Mouse (Mus musculus): ENCODE results near the gene Pnma1. TPM values are rescaled to one million over a fixed set of nuclear protein-coding genes. Genes with fewer than 3 reads are reported as not detected.

Gene Pnma1
- polyA plus RNA-seq, 1 experiment from 2014 or later = 2.5 TPM

- no peak overlapping the region for H3K4me2 ChIP-seq (ENCODE audit: low read depth)
- H3K9me3 ChIP-seq (ENCODE audit: control insufficient read depth, low read length) = no peaks in the 10 kb centered on the region
- H3K4me1 ChIP-seq (ENCODE audit: control insufficient read depth, insufficient read depth, low read length) = peaks cover 17% of the 10 kb centered on the region
- no peak overlapping the region for H3K9ac ChIP-seq (ENCODE audit: low read length)
- no peak for DNase-seq (ENCODE audit: low spot score)
- H3K27ac ChIP-seq (ENCODE audit: low read depth, low read length) = no peak overlapping the region
- H3K4me3 ChIP-seq (ENCODE audit: low read depth, low read length) = no peak overlapping the region
- WGBS = 65% methylated on average over 32 of the region's 32 CpGs
- ATAC-seq (ENCODE audit: insufficient read depth, low FRiP score, low TSS enrichment) = no peak
- H3K36me3 ChIP-seq (ENCODE audit: control insufficient read depth, insufficient read depth, low read length) = peaks cover 2% of the 10 kb centered on the region; the same call in 1 of the 2 replicates
- no peaks in the 10 kb centered on the region for H3K27me3 ChIP-seq (ENCODE audit: control insufficient read depth, insufficient read depth, low read length)
Observed at GRCm38 (mm10) chr12:84152352-84153190, 4.3 kb upstream of the Pnma1 start.

GRCm38 (mm10) chr12:84151911-84152310 is 3.6 kb upstream of the Pnma1 start:
- Histone ChIP-seq H3K27me3 (ENCODE audit: control insufficient read depth, insufficient read depth, low read length) (no peaks in the 10 kb centered on the region), H3K9me3 (ENCODE audit: control insufficient read depth, low read length) (no peaks in the 10 kb centered on the region), H3K36me3 (ENCODE audit: control insufficient read depth, insufficient read depth, low read length) (peaks cover 2% of the 10 kb centered on the region; the same call in 1 of the 2 replicates), H3K27ac (ENCODE audit: low read depth, low read length) (no peak overlapping the region), H3K4me1 (ENCODE audit: control insufficient read depth, insufficient read depth, low read length) (peaks cover 17% of the 10 kb centered on the region), H3K9ac (ENCODE audit: low read length) (no peak overlapping the region), H3K4me2 (ENCODE audit: low read depth) (no peak overlapping the region), H3K4me3 (ENCODE audit: low read depth, low read length) (no peak overlapping the region)
- DNase-seq (ENCODE audit: low spot score) = no peak
- ATAC-seq (ENCODE audit: insufficient read depth, low FRiP score, low TSS enrichment) = no peak
- 89% methylated on average over 10 of the region's 10 CpGs for WGBS

GRCm38 (mm10) chr12:84150976-84151375 is 2.7 kb upstream of the Pnma1 start:
- no peaks in the 10 kb centered on the region for H3K27me3 ChIP-seq (ENCODE audit: control insufficient read depth, insufficient read depth, low read length)
- no peak overlapping the region for H3K27ac ChIP-seq (ENCODE audit: low read depth, low read length)
- ATAC-seq (ENCODE audit: insufficient read depth, low FRiP score, low TSS enrichment) (no peak), DNase-seq (ENCODE audit: low spot score) (no peak)
- H3K9me3 ChIP-seq (ENCODE audit: control insufficient read depth, low read length) = no peaks in the 10 kb centered on the region
- WGBS = 87% methylated on average over 6 of the region's 6 CpGs
- no peak overlapping the region for H3K4me2 ChIP-seq (ENCODE audit: low read depth)
- H3K4me3 ChIP-seq (ENCODE audit: low read depth, low read length) = no peak overlapping the region
- H3K9ac ChIP-seq (ENCODE audit: low read length) = no peak overlapping the region
- H3K36me3 ChIP-seq (ENCODE audit: control insufficient read depth, insufficient read depth, low read length) = peaks cover 2% of the 10 kb centered on the region; the same call in 1 of the 2 replicates
- H3K4me1 ChIP-seq (ENCODE audit: control insufficient read depth, insufficient read depth, low read length) = peaks cover 17% of the 10 kb centered on the region

GRCm38 (mm10) chr12:84149971-84150370 is 1.7 kb upstream of the Pnma1 start:
- 60% methylated on average over 15 of the region's 15 CpGs for WGBS
- Histone ChIP-seq H3K27ac (ENCODE audit: low read depth, low read length) (no peak overlapping the region), H3K9me3 (ENCODE audit: control insufficient read depth, low read length) (no peaks in the 10 kb centered on the region), H3K36me3 (ENCODE audit: control insufficient read depth, insufficient read depth, low read length) (peaks cover 2% of the 10 kb centered on the region; the same call in 1 of the 2 replicates), H3K4me1 (ENCODE audit: control insufficient read depth, insufficient read depth, low read length) (peaks cover 17% of the 10 kb centered on the region), H3K4me3 (ENCODE audit: low read depth, low read length) (no peak overlapping the region), H3K9ac (ENCODE audit: low read length) (no peak overlapping the region), H3K27me3 (ENCODE audit: control insufficient read depth, insufficient read depth, low read length) (no peaks in the 10 kb centered on the region), H3K4me2 (ENCODE audit: low read depth) (no peak overlapping the region)
- DNase-seq (ENCODE audit: low spot score) (no peak), ATAC-seq (ENCODE audit: insufficient read depth, low FRiP score, low TSS enrichment) (0 out of 2 replicates have a peak, but pooled peaks have one; percentile 25)

GRCm38 (mm10) chr12:84148622-84149012 is 328 bp upstream of the Pnma1 start:
- DNase-seq (ENCODE audit: low spot score) (no peak), ATAC-seq (ENCODE audit: insufficient read depth, low FRiP score, low TSS enrichment) (peak; percentile 18; the same call in 1 of the 2 replicates)
- Histone ChIP-seq H3K4me1 (ENCODE audit: control insufficient read depth, insufficient read depth, low read length) (peaks cover 17% of the 10 kb centered on the region), H3K27me3 (ENCODE audit: control insufficient read depth, insufficient read depth, low read length) (no peaks in the 10 kb centered on the region), H3K27ac (ENCODE audit: low read depth, low read length) (no peak overlapping the region; the same call in 1 of the 2 replicates), H3K4me2 (ENCODE audit: low read depth) (peak overlapping the region; percentile 90), H3K9ac (ENCODE audit: low read length) (peak overlapping the region; percentile 60; the same call in 1 of the 2 replicates), H3K36me3 (ENCODE audit: control insufficient read depth, insufficient read depth, low read length) (peaks cover 2% of the 10 kb centered on the region; the same call in 1 of the 2 replicates), H3K9me3 (ENCODE audit: control insufficient read depth, low read length) (no peaks in the 10 kb centered on the region), H3K4me3 (ENCODE audit: low read depth, low read length) (peak overlapping the region; percentile 58)
- WGBS = 16% methylated on average over 10 of the region's 10 CpGs

- no peaks in the 10 kb centered on the region for H3K36me3 ChIP-seq (ENCODE audit: control insufficient read depth, insufficient read depth, low read length)
- H3K4me2 ChIP-seq (ENCODE audit: low read depth) = no peak overlapping the region
- H3K27me3 ChIP-seq (ENCODE audit: control insufficient read depth, insufficient read depth, low read length) = no peaks in the 10 kb centered on the region
- DNase-seq (ENCODE audit: low spot score) (peak; percentile 41), ATAC-seq (ENCODE audit: insufficient read depth, low FRiP score, low TSS enrichment) (no peak)
- H3K9me3 ChIP-seq (ENCODE audit: control insufficient read depth, low read length) = no peaks in the 10 kb centered on the region
- no peak overlapping the region for H3K9ac ChIP-seq (ENCODE audit: low read length)
- WGBS = 40% methylated on average over 14 of the region's 14 CpGs
- H3K4me3 ChIP-seq (ENCODE audit: low read depth, low read length) = no peak overlapping the region
- H3K4me1 ChIP-seq (ENCODE audit: control insufficient read depth, insufficient read depth, low read length) = peaks cover 6% of the 10 kb centered on the region
- H3K27ac ChIP-seq (ENCODE audit: low read depth, low read length) = no peak overlapping the region
Observed at GRCm38 (mm10) chr12:84142281-84143050, 5.8 kb downstream of the Pnma1 start.

- no peak overlapping the region for H3K9ac ChIP-seq (ENCODE audit: low read length)
- ATAC-seq (ENCODE audit: insufficient read depth, low FRiP score, low TSS enrichment) (no peak), DNase-seq (ENCODE audit: low spot score) (no peak)
- H3K4me3 ChIP-seq (ENCODE audit: low read depth, low read length) = no peak overlapping the region
- no peak overlapping the region for H3K27ac ChIP-seq (ENCODE audit: low read depth, low read length)
- 83% methylated on average over 4 of the region's 4 CpGs for WGBS
- H3K4me2 ChIP-seq (ENCODE audit: low read depth) = no peak overlapping the region
- no peaks in the 10 kb centered on the region for H3K27me3 ChIP-seq (ENCODE audit: control insufficient read depth, insufficient read depth, low read length)
- H3K36me3 ChIP-seq (ENCODE audit: control insufficient read depth, insufficient read depth, low read length) = no peaks in the 10 kb centered on the region
- peaks cover 6% of the 10 kb centered on the region for H3K4me1 ChIP-seq (ENCODE audit: control insufficient read depth, insufficient read depth, low read length)
- H3K9me3 ChIP-seq (ENCODE audit: control insufficient read depth, low read length) = no peaks in the 10 kb centered on the region
Observed at GRCm38 (mm10) chr12:84141271-84141670, 7.0 kb downstream of the Pnma1 start.

GRCm38 (mm10) chr12:84140135-84140534 is 8.2 kb downstream of the Pnma1 start:
- no peaks in the 10 kb centered on the region for H3K27me3 ChIP-seq (ENCODE audit: control insufficient read depth, insufficient read depth, low read length)
- peaks cover 6% of the 10 kb centered on the region for H3K4me1 ChIP-seq (ENCODE audit: control insufficient read depth, insufficient read depth, low read length)
- H3K27ac ChIP-seq (ENCODE audit: low read depth, low read length) = no peak overlapping the region
- no peak overlapping the region for H3K9ac ChIP-seq (ENCODE audit: low read length)
- ATAC-seq (ENCODE audit: insufficient read depth, low FRiP score, low TSS enrichment) (no peak), DNase-seq (ENCODE audit: low spot score) (no peak)
- H3K4me3 ChIP-seq (ENCODE audit: low read depth, low read length) = no peak overlapping the region
- WGBS = 68% methylated on average over 4 of the region's 4 CpGs
- H3K36me3 ChIP-seq (ENCODE audit: control insufficient read depth, insufficient read depth, low read length) = 0 out of 2 replicates have a peak, but pooled peaks cover 2% of the 10 kb centered on the region
- no peak overlapping the region for H3K4me2 ChIP-seq (ENCODE audit: low read depth)
- no peaks in the 10 kb centered on the region for H3K9me3 ChIP-seq (ENCODE audit: control insufficient read depth, low read length)
